Mouse (Mus musculus) myocyte (in vitro differentiated cells): ENCODE data around the gene Peg12.

ENCODE experiments used
- CEBPB ChIP-seq: IDR thresholded peaks from 2 replicates; pipeline ENCODE4 v1.6.1; 2011; ENCODE audit warnings: mild to moderate bottlenecking, moderate library complexity; ENCODE audit not compliant: poor library complexity, insufficient read depth, severe bottlenecking
- MAX ChIP-seq: IDR thresholded peaks from one replicate; pipeline ENCODE4 v1.6.1; 2011; ENCODE audit warnings: low read depth, mild to moderate bottlenecking, control low read depth
- MYOD1 ChIP-seq, 3 experiments: IDR thresholded peaks; one replicate each; pipeline ENCODE4 v1.6.1; 2011; ENCODE audit warnings: control low read depth in 2 of 3, low read depth in 2 of 3, mild to moderate bottlenecking in 2 of 3, moderate library complexity in 1 of 3; ENCODE audit not compliant: insufficient read length in 2 of 3, control insufficient read depth in 1 of 3
- POLR2A ChIP-seq: IDR thresholded peaks from one replicate; pipeline ENCODE4 v1.6.1; 2011; ENCODE audit warnings: low read depth, mild to moderate bottlenecking, control low read depth, moderate library complexity; ENCODE audit not compliant: insufficient read length
- POLR2AphosphoS2 ChIP-seq: IDR thresholded peaks from one replicate; pipeline ENCODE4 v1.6.1; 2011; ENCODE audit warnings: low read depth, control low read depth; ENCODE audit not compliant: insufficient read length

- TF ChIP-seq POLR2AphosphoS2: no peak
- no peak for TF ChIP-seq POLR2A
- no peak for TF ChIP-seq CEBPB
- no peak for TF ChIP-seq MYOD1 (IDR thresholded peaks at IDR 0.05; ENCODE audit: control insufficient read depth in 1 of 3, insufficient read length in 2 of 3, low read depth in 2 of 3)
- no peak for TF ChIP-seq MAX
Observed at GRCm38 (mm10) chr7:62415222-62415621, 49.1 kb downstream of the Peg12 start.
